In genomic region chr2:9749829-9750788, GRCm38 (mm10) we compare ENCODE assay signal across 11 mouse cellular contexts.
DNase-seq lines count a peak whose midpoint lies in the region; ATAC-seq and TF ChIP-seq lines count a peak whose summit lies in the region.
"Had no signal": no experiment of that assay in that cellular context is flagged by ENCODE, and none has a peak within 500 bp of the region (broad histone marks: within the 10 kb centered on the region; RNA-seq: fewer than 3 reads in every experiment).

No protein-coding gene starts in this region.

- no peaks in the 10 kb centered on the region for H3K36me3 ChIP-seq in thymus, adult 2 months (ENCODE audit: control insufficient read depth, insufficient read depth, low read length)
- H3K36me3 ChIP-seq in intestine, postnatal 0 days (ENCODE audit: control insufficient read depth, insufficient read depth) = no peaks in the 10 kb centered on the region

- intact Hi-C loops in heart, postnatal 14 days (cut with DNase I) = no loop called here

- peak; percentile 40 to 82 for DNase-seq in adrenal gland, adult (ENCODE audit: inconsistent age in 2 of 2, low spot score in 1 of 2)
- no peak for DNase-seq in adrenal gland, postnatal 4 days (ENCODE audit: low spot score in 2 of 2)
- peak; percentile 14 for DNase-seq in thymus, adult 2 months
- no peak for DNase-seq in thymus, postnatal 0 days (ENCODE audit: low spot score)
- peak; percentile 6 to 7 for DNase-seq in heart, postnatal 14 days
- peak; percentile 74 for DNase-seq in naive thymus-derived CD4-positive, alpha-beta T cell, adult 2 months (ENCODE audit: low read depth)
- no peak for DNase-seq in right cerebral cortex, postnatal 25 days
- DNase-seq: gastrocnemius, adult 2 months; kidney, adult 11 months had no signal

- no peaks in the 10 kb centered on the region for H3K4me1 ChIP-seq in thymus, adult 2 months (replicated peaks; ENCODE audit: control insufficient read depth, insufficient read depth, low read length)
- H3K4me1 ChIP-seq in intestine, postnatal 0 days (replicated peaks; ENCODE audit: control insufficient read depth, insufficient read depth, low read length) = 0 out of 2 replicates have a peak, but pooled peaks cover 3% of the 10 kb centered on the region

- no peak overlapping the region for H3K9ac ChIP-seq in intestine, postnatal 0 days (ENCODE audit: low read depth, low read length)

- no peak for TF ChIP-seq POLR2A in thymus, adult 2 months (IDR thresholded peaks at IDR 0.05; ENCODE audit: control insufficient read depth, extremely low read depth, insufficient read depth, low read length, poor library complexity)

- whole genome bisulfite sequencing in thymus, adult 2 months = 45% methylated on average over 11 of the region's 11 CpGs
- 33% methylated on average over 11 of the region's 11 CpGs for WGBS in intestine, postnatal 0 days

- H3K4me3 ChIP-seq in thymus, adult 2 months (ENCODE audit: control insufficient read depth, insufficient read depth, low read length) = no peak overlapping the region
- H3K4me3 ChIP-seq in intestine, postnatal 0 days (ENCODE audit: low read depth, low read length) = no peak overlapping the region
- H3K4me3 ChIP-seq: gastrocnemius, adult 2 months had no signal

- H3K27ac ChIP-seq in thymus, adult 2 months (ENCODE audit: control insufficient read depth, insufficient read depth, low read length) = no peak overlapping the region
- H3K27ac ChIP-seq in intestine, postnatal 0 days (ENCODE audit: low read depth, low read length) = no peak overlapping the region
- H3K27ac ChIP-seq: gastrocnemius, adult 2 months; macrophage had no signal

- TF ChIP-seq CTCF in thymus, adult 2 months (IDR thresholded peaks at IDR 0.05; ENCODE audit: borderline replicate concordance, control insufficient read depth, extremely low read depth, insufficient read depth, low read length, poor library complexity) = no peak
- no peak for TF ChIP-seq CTCF in intestine, postnatal 0 days (IDR thresholded peaks at IDR 0.05; ENCODE audit: low read depth)

- H3K27me3 ChIP-seq in thymus, adult 2 months (ENCODE audit: control insufficient read depth, insufficient read depth, low read length) = no peaks in the 10 kb centered on the region
- no peaks in the 10 kb centered on the region for H3K27me3 ChIP-seq in intestine, postnatal 0 days (replicated peaks; ENCODE audit: control insufficient read depth, insufficient read depth, low read length)

- ATAC-seq in intestine, postnatal 0 days = no peak

- no peaks in the 10 kb centered on the region for H3K9me3 ChIP-seq in intestine, postnatal 0 days (ENCODE audit: control insufficient read depth)

- H3K4me2 ChIP-seq in intestine, postnatal 0 days (replicated peaks; ENCODE audit: low read depth) = no peak overlapping the region

Comparison
In these comparisons a context has a peak if more than half of its experiments do, and no peak if none do; other contexts are left out.
1. DNase-seq: peak in adrenal gland, adult (2 of 2), thymus, adult 2 months (single experiment), heart, postnatal 14 days (2 of 2) and naive thymus-derived CD4-positive, alpha-beta T cell, adult 2 months (single experiment); none in adrenal gland, postnatal 4 days (0 of 2), thymus, postnatal 0 days (single experiment) and right cerebral cortex, postnatal 25 days (single experiment).